Mouse (Mus musculus): Measurements from ENCODE around the gene Klrg2.

Gene Klrg2

DNA sequence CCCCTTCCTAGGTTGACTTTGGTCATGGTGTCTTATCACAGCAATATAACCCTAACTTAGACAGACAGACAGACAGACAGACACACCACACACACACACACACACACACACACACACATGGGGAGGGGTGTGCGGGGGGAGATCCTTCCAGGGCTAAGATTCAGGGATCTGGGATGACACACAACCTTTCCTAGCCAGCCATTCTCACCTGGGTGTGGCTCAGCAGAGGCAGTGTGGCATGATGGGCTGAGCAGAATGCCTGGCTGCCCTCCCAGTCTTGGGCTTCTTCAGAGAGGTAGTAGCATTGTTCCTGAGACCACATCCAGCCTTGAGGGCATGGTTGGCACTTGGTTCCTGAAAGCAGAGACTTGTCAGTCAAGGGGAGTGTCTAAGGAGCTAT, 7.5 kb downstream of the Klrg2 start:
- no peak for DNase-seq (ENCODE audit: low spot score)

DNA sequence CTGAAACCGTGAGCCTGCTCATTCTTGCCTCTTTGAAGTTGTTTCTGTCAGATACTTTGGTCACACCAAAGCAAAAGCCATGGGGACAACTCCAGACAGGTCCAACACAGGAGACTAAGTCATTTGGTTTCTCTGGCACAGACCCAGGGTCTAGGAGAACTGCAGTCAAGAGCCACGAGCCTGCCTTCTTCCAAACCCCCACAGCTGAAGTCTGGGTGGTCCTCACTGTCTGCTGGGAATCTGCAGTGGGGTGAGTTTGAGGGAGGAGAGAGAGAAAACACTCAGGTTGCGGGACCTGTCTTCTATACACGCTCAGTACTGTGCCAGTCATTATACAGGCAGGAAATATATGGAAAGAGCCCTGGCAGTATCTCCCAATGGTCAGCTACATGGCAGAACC, 9.6 kb downstream of the Klrg2 start:
- DNase-seq (ENCODE audit: low spot score), result no peak

DNA sequence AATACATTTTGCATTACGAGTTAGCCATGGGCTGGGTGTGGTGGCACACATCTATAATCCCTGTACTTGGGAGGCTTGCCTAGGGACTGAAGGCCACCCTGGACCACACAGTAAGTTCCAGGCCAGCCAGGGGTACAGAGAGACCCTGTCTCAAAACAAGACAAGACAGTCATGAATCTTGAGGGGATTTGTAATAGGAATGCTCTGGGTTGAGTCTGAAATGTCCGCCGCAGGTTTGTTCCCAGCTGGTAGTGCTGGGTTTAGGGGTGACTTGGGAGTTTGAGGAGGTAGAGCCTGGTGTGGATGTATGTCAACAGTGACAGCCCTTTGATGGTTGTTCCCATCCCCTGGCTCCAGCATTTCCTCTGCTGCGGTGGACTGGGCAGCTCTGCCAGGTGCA, 10.0 kb downstream of the Klrg2 start:
- no peak for DNase-seq (ENCODE audit: low spot score)

DNA sequence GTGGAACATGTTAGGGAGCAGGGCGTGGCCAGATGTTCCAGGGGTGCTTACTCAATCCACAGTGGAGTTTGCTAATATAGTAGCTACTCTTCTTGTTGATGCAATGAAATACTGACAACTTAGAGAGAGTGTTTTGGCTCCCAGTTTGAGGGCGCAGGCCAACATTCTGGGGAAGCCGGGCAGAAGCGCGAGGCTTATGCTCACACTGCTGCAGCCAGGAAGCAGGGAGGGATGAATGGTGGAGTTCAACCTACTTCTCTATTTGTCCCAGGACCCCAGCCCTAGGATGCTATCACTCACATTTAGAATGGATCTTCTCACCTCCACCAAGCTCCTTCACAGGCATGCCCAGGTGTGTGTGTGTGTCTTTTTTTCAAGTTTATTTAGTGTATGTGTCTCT, 11.0 kb downstream of the Klrg2 start:
- DNase-seq (ENCODE audit: low spot score), result no peak

DNA sequence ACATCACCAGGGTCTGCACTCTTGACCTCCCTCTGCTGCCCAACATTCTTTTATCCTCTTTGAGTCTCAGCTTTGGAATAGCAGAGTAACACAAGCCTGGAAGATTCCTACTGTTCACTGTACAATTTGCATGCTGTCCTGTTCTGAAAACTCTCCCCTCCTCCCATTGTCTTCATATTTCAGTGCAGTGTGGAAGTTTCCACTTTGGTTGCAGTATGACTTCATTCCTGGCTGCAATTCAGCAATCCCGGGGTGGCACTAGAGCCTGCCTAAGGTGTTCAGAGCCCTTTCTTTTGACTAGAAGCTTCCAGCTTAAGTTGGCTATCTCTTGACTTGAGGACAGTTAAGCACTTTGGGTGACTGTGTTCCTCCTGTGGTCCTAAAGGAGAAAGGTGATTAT, 12.6 kb downstream of the Klrg2 start:
- DNase-seq (ENCODE audit: low spot score), result peak; percentile 26

DNA sequence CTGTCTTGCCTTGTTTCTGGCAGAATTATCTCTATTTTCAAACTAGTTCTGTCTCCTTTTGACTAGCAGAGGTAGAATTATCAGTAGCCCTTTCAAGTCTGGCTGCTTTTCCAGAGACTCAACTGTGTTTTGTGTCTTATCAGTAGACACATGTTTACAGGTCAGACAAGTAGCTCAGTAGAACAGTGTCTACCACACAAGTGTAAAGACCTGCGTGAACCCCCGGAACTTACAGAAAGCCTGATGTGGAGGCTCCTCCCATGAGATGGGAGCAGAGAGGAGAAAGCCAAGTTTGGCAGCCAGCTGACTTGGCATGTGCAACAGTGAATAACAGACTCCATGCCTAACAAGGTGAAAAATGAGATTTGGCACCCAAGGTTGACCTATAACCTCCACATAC, 13.6 kb downstream of the Klrg2 start:
- DNase-seq (ENCODE audit: low spot score), result no peak

DNA sequence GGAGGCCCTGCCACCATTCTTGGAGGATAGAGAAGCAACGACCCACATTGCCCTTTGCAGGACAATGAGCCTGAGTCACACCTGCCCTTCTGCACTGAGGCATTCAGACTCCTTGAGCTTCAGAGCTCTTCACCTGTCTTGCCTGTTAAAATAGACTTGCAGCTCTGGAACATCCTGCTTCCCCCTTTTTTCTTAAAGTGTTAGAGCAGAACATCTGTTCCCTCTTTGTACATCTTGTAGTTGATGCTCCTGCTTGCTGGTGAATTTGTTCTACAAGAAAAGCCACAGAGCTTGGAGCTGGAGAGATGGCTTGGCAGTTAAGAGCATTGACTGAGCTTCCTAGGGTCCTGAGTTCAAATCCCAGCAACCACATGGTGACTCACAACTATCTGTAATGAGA, 14.6 kb downstream of the Klrg2 start:
- no peak for DNase-seq (ENCODE audit: low spot score)

DNA sequence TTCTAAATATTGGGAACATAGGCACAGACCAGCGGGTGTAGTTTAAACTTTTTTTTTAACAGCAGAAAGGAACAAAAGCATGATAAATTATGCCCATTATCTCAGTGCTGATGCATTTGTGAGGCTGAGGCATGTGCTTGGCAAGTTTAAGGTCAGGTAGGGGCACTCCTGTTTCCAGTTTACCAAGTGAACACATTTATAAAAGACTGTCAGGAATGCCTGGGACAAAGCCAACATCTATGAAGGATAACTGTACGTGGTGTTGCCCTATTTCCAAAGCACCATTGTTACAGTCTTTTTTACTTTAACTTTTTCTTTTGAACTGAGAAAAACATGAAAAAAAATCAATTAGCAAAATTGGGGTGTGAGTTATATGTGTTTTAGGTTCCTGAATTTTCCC, 27.1 kb downstream of the Klrg2 start:
- DNase-seq (ENCODE audit: low spot score), result no peak

DNA sequence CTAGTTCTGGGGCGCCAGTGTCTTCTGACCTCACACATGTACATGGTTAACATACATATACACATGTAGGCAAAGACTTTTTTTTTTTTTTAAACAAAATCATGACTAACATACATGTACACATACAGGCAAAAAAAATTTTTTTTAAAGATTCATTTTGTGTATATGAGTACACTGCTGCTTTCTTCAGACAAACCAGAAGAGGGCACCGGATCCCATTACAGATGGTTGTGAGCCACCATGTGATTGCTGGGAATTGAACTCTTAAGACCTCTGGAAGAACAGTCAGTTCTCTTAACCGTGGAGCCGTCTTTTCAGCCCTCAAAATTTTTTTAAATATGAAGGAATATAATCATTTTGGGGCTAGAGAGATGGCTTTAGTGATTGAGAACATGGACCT, 39.6 kb downstream of the Klrg2 start:
- no peak for DNase-seq (ENCODE audit: low spot score)

DNA sequence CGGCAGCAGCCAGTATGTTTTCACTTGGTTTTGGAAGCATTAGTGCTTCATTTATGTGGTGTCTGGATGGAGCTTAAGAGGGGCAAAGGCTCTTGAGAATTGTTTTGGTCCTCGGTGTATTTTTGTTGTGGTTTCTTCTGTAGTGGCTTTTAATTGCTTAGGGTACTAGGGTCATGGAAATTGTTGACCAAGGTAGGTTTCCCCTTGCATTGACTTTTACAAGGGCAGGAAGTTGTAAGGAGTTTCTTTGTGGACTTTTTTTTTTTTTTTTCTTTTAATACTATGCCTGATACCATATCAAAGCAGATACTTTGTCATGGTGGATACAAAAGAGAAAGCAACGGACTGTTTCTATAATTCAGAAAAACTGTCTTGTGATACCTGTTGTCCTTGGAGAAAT, 55.3 kb downstream of the Klrg2 start:
- DNase-seq (ENCODE audit: low spot score), result no peak

DNA sequence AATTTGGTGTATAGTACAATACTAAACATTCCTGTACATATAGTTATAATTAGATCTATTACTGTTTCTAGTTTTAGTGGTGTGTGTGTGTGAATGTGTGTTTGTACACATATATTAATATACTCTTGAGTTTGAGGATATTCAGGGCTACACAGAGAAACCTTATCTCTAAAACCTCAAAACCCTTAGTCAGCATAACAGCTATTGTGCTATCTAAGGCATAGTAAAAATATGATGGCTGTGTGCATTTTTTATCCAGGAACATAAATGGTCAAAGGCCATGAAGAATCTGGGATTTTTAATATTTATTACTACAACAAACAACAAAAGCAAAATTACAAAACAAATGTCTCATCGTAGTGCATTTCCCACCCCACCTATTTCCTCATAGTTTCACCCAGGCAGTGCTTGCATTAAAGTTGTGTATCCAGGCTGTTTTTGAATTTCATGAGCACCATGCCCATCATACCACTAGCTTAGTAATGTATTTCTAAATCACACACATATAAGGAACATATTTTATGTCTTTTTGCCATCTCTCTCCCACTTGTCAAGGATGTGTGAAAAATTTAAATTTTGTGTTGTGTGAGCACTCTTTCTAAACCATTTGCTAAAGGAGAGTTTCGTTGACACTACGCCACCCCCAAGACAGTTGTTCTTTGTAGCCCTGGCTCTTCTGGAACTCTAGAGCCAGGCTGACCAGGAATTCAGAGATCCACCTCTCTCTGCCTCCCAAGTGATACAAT, 56.8 kb downstream of the Klrg2 start:
- DNase-seq (ENCODE audit: low spot score), result no peak

DNA sequence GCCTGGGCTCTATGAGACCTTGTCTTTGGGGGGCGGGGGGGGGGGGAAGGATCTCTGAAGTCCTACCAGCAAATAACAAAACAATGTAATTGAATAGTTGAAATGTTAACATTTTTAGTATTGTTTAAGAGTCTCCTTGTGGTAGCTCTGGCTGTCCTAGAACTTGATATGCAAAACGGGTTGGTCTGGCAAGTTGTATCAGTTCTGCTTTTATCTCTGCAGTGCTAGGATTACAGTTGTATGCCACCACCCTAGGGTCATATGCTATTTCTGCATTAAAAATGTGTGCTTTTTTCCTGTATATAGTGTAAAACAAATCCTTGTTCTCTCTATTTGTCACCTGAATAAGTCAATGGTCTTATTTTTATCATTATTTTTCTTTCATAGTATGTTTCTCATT, 60.9 kb downstream of the Klrg2 start:
- no peak for DNase-seq (ENCODE audit: low spot score)

Measured in MN1 (cell line).